8 mouse cellular contexts compared by ENCODE assay signal in genomic region chr6:119108466-119109394, GRCm38 (mm10).
DNase-seq lines count a peak whose midpoint lies in the region; ATAC-seq lines count a peak whose summit lies in the region.

No protein-coding gene starts in this region.

- no peaks in the 10 kb centered on the region for H3K36me3 ChIP-seq in erythroblast, embryonic 14.5 days (ENCODE audit: control insufficient read depth)

- intact Hi-C loops in left cerebral cortex, postnatal 10 days (cut with DNase I): loop anchor here (5.0 to 10.0 kb wide), 4 partner anchors 131 to 461 kb away; no protein-coding TSS in a partner anchor

- peak; percentile 85 for DNase-seq in embryo, embryonic 11 days
- DNase-seq in gastrocnemius, postnatal 4 days (ENCODE audit: low spot score in 2 of 2): peak; percentile 36 to 56
- peak; percentile 72 to 85 for DNase-seq in left cerebral cortex, postnatal 10 days (ENCODE audit: extremely low spot score in 1 of 2, low spot score in 2 of 2)
- peak; percentile 86 for DNase-seq in right cerebral cortex, postnatal 10 days (ENCODE audit: low spot score in 2 of 2)

- no peaks in the 10 kb centered on the region; the same call in 1 of the 2 replicates for H3K9me3 ChIP-seq in erythroblast, embryonic 14.5 days (ENCODE audit: control insufficient read depth, low read length)

- peak overlapping the region; percentile 18 for H3K4me3 ChIP-seq in erythroblast, embryonic 14.5 days (replicated peaks)

- H3K4me1 ChIP-seq in erythroblast, embryonic 14.5 days (ENCODE audit: control insufficient read depth): peaks cover 3% of the 10 kb centered on the region

- ATAC-seq in erythroblast, adult 5-6 weeks (replicated peaks; ENCODE audit: low FRiP score, poor library complexity, severe bottlenecking): no peak
- ATAC-seq in inflammation-experienced regulatory T-cells, adult 6 months: peak; percentile 38
- peak; percentile 63 for ATAC-seq in megakaryocyte, adult 5-6 weeks (ENCODE audit: poor library complexity, severe bottlenecking)

- peaks cover 62% of the 10 kb centered on the region for H3K27me3 ChIP-seq in erythroblast, embryonic 14.5 days (ENCODE audit: control insufficient read depth)
